Mouse (Mus musculus) liver, embryonic 14.5 days (tissue): ENCODE measurements around the gene Faim2.

ENCODE experiments used
- CTCF ChIP-seq: IDR thresholded peaks from 2 replicates; pipeline ENCODE4 v1.5.1; 2016; ENCODE audit warnings: antibody characterized with exemption, low read depth, control low read depth
- EP300 ChIP-seq: IDR thresholded peaks from 2 replicates; pipeline ENCODE4 v1.6.1; 2016; ENCODE audit warnings: antibody characterized with exemption, low read depth

GRCm38 (mm10) chr15:99454585-99455279 lies 73.2 kb downstream of the Faim2 start:
- TF ChIP-seq CTCF: no peak
- no peak for TF ChIP-seq EP300
